Mouse (Mus musculus) kidney, adult 2 months (tissue): ENCODE measurements around the gene Mcm3ap.

Source experiments
- CTCF ChIP-seq: fragments of 200-500 bp; conservative IDR thresholded peaks from 2 replicates; pipeline ENCODE4 v1.5.1; 2011; ENCODE audit warnings: low read depth, mild to moderate bottlenecking, control low read depth, low read length, moderate library complexity, mixed read lengths; ENCODE audit not compliant: insufficient read depth, insufficient read length
- POLR2A ChIP-seq: fragments of 200-500 bp; IDR thresholded peaks from one replicate; pipeline ENCODE4 v1.6.1; 2011; ENCODE audit warnings: low read depth, low read length, control low read depth

- no peak for TF ChIP-seq POLR2A
- peak; percentile 79 for TF ChIP-seq CTCF
Observed at GRCm38 (mm10) chr10:76455289-76455688, 13.4 kb upstream of the Mcm3ap start.
